Mouse (Mus musculus) small intestine, adult 2 months (tissue): Measurements from ENCODE around the gene Slc30a2.

ENCODE experiments used
- CTCF ChIP-seq: fragments of 200-500 bp; IDR thresholded peaks from 2 replicates; pipeline ENCODE4 v1.5.1; 2012; ENCODE audit warnings: low read depth, mild to moderate bottlenecking, control low read depth, inconsistent platforms, low read length, moderate library complexity, mixed read lengths; ENCODE audit not compliant: insufficient replicate concordance, insufficient read length; ENCODE audit errors: extremely low read depth
- POLR2A ChIP-seq: fragments of 200-500 bp; IDR thresholded peaks from 2 replicates; pipeline ENCODE4 v1.6.1; 2012; ENCODE audit warnings: low read depth, mild to moderate bottlenecking, control low read depth, inconsistent platforms, low read length, moderate library complexity

GRCm38 (mm10) chr4:134395977-134396825, 53.2 kb downstream of the Slc30a2 start, which contains the start of gene Pafah2:
- TF ChIP-seq CTCF = peak; percentile 98
- no peak for TF ChIP-seq POLR2A
